Mouse (Mus musculus) forebrain, embryonic 12.5 days (tissue): Measurements from ENCODE around the gene Pdzd2. TPM values are rescaled to one million over a fixed set of nuclear protein-coding genes. Genes with fewer than 3 reads are reported as not detected.

Experiments used
- ATAC-seq: fragments of 200-750 bp; cut with Nextera tagmentation; 2 replicates; pipeline ENCODE4 v1.8.0; 2017; ENCODE audit warnings: moderate TSS enrichment; ENCODE audit not compliant: low FRiP score
- H3K27ac ChIP-seq: fragments of 300-500 bp; sonication (generic); 2 replicates; pipeline ENCODE4 v1.5.1; 2016; ENCODE audit warnings: mild to moderate bottlenecking
- H3K27me3 ChIP-seq: fragments of 300-500 bp; sonication (generic); 2 replicates; pipeline ENCODE4 v1.6.1; 2016; ENCODE audit warnings: mild to moderate bottlenecking
- H3K36me3 ChIP-seq: fragments of 300-500 bp; sonication (generic); replicated peaks from 2 replicates; pipeline ENCODE4 v1.6.1; 2016; ENCODE audit warnings: mild to moderate bottlenecking
- H3K4me1 ChIP-seq: fragments of 300-500 bp; sonication (generic); 2 replicates; pipeline ENCODE4 v1.6.1; 2016
- H3K4me2 ChIP-seq: fragments of 300-500 bp; sonication (generic); 2 replicates; pipeline ENCODE4 v1.6.1; 2016; ENCODE audit warnings: mild to moderate bottlenecking, moderate library complexity
- H3K4me3 ChIP-seq: fragments of 300-500 bp; sonication (generic); replicated peaks from 2 replicates; pipeline ENCODE4 v1.5.1; 2016; ENCODE audit warnings: mild to moderate bottlenecking
- H3K9ac ChIP-seq: fragments of 300-500 bp; sonication (generic); 2 replicates; pipeline ENCODE4 v1.6.1; 2016; ENCODE audit warnings: mild to moderate bottlenecking
- H3K9me3 ChIP-seq: fragments of 300-500 bp; sonication (generic); 2 replicates; pipeline ENCODE4 v1.6.1; 2016
- WGBS: fragments of 180-500 bp; shearing (Covaris S2); methylation state at CpG from one replicate; pipeline ENCODE4 v1.1.7; 2016; 5-methylcytosine and 5-hydroxymethylcytosine counted together
- polyA plus RNA-seq: library from polyadenylated mRNA; unstranded; fragments of >200 nt; fragmentation: Nextera tagmentation; extraction: Ambion mirVana; gene quantifications from 2 replicates; pipeline ENCODE4 v1.2.1, GENCODE M21; 2016

The Pdzd2 gene
- polyA plus RNA-seq, 1 experiment from 2014 or later = 7.3 TPM

GRCm38 (mm10) chr15:12357459-12357858 is 382.3 kb downstream of the Pdzd2 start:
- H3K27ac ChIP-seq = no peak overlapping the region
- H3K4me3 ChIP-seq = no peak overlapping the region
- no peaks in the 10 kb centered on the region for H3K9me3 ChIP-seq
- H3K4me2 ChIP-seq = no peak overlapping the region
- no peak for ATAC-seq
- no peaks in the 10 kb centered on the region for H3K27me3 ChIP-seq
- H3K36me3 ChIP-seq = peaks cover 31% of the 10 kb centered on the region
- H3K9ac ChIP-seq = no peak overlapping the region
- no peaks in the 10 kb centered on the region for H3K4me1 ChIP-seq

- peaks cover 44% of the 10 kb centered on the region for H3K36me3 ChIP-seq
- 87% methylated on average over 7 of the region's 7 CpGs for WGBS
Measured at GRCm38 (mm10) chr15:12355907-12356306, 383.8 kb downstream of the Pdzd2 start.

DNA sequence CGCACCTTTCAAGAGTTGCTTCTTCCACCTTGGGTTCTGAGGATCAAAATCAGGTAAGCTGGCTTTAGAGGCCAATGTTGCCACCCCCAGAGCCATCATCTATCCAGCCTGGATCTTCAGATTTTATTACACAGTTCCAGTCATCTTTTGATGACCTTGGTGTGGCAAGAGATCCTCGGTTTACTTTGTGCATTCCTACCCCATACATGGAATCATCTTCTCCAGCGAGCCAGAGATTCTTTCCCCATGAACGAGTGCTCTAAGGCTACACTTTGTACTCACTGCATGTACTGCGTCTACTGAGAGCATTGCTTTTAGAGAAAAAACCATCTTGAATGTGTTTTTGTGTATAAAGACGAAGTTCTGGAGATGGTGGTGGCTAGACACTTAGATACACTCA is 384.5 kb downstream of the Pdzd2 start:
- no peak for ATAC-seq
- peaks cover 44% of the 10 kb centered on the region for H3K36me3 ChIP-seq
- no peak overlapping the region for H3K4me2 ChIP-seq
- H3K9ac ChIP-seq = no peak overlapping the region
- no peaks in the 10 kb centered on the region for H3K9me3 ChIP-seq
- WGBS = 94% methylated on average over 6 of the region's 6 CpGs
- no peak overlapping the region for H3K4me3 ChIP-seq
- H3K27ac ChIP-seq = no peak overlapping the region
- H3K4me1 ChIP-seq = no peaks in the 10 kb centered on the region
- no peaks in the 10 kb centered on the region for H3K27me3 ChIP-seq

More at GRCm38 (mm10) chr15:12355907-12356306, 383.8 kb downstream of the Pdzd2 start:
- no peak for ATAC-seq
- H3K27me3 ChIP-seq = no peaks in the 10 kb centered on the region
- no peaks in the 10 kb centered on the region for H3K4me1 ChIP-seq
- H3K27ac ChIP-seq = no peak overlapping the region
- H3K4me2 ChIP-seq = no peak overlapping the region
- no peak overlapping the region for H3K9ac ChIP-seq
- no peak overlapping the region for H3K4me3 ChIP-seq
- H3K9me3 ChIP-seq = no peaks in the 10 kb centered on the region

GRCm38 (mm10) chr15:12354281-12354810 is 385.4 kb downstream of the Pdzd2 start:
- 90% methylated on average over 2 of the region's 2 CpGs for WGBS
- Histone ChIP-seq H3K9ac (no peak overlapping the region), H3K9me3 (no peaks in the 10 kb centered on the region), H3K27me3 (no peaks in the 10 kb centered on the region), H3K27ac (no peak overlapping the region), H3K4me1 (no peaks in the 10 kb centered on the region), H3K4me2 (no peak overlapping the region), H3K4me3 (no peak overlapping the region), H3K36me3 (peaks cover 52% of the 10 kb centered on the region)
- no peak for ATAC-seq

DNA sequence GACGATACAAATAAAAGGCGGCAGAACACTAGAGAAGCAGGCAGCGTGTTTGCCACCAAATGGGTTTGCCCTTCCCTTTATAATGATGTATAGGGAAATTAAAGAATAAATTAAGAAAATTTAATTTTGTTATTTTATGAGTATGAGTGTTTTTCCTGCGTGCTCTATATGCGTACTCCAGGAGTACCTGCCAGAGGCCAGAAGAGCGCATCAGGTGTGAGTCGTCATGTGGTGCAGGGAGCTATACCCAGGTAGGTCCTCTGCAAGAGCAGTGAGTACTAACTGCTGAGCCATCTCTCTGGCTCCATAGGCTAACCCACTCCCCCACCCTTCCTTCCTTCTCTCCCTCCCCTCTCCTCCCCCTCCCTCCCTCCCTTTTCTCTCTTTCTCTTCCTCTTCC is 388.3 kb downstream of the Pdzd2 start:
- no peak overlapping the region for H3K27ac ChIP-seq
- no peaks in the 10 kb centered on the region for H3K9me3 ChIP-seq
- no peak overlapping the region for H3K9ac ChIP-seq
- H3K36me3 ChIP-seq = peaks cover 57% of the 10 kb centered on the region
- no peaks in the 10 kb centered on the region for H3K4me1 ChIP-seq
- H3K27me3 ChIP-seq = no peaks in the 10 kb centered on the region
- H3K4me3 ChIP-seq = no peak overlapping the region
- ATAC-seq = no peak
- H3K4me2 ChIP-seq = no peak overlapping the region
- 96% methylated on average over 7 of the region's 7 CpGs for WGBS

GRCm38 (mm10) chr15:12349840-12350239 is 389.9 kb downstream of the Pdzd2 start:
- Histone ChIP-seq H3K4me1 (no peaks in the 10 kb centered on the region), H3K27ac (no peak overlapping the region), H3K4me3 (no peak overlapping the region), H3K27me3 (no peaks in the 10 kb centered on the region), H3K36me3 (peaks cover 50% of the 10 kb centered on the region), H3K9ac (no peak overlapping the region), H3K9me3 (no peaks in the 10 kb centered on the region), H3K4me2 (no peak overlapping the region)
- no peak for ATAC-seq
- WGBS = 96% methylated on average over 5 of the region's 5 CpGs

DNA sequence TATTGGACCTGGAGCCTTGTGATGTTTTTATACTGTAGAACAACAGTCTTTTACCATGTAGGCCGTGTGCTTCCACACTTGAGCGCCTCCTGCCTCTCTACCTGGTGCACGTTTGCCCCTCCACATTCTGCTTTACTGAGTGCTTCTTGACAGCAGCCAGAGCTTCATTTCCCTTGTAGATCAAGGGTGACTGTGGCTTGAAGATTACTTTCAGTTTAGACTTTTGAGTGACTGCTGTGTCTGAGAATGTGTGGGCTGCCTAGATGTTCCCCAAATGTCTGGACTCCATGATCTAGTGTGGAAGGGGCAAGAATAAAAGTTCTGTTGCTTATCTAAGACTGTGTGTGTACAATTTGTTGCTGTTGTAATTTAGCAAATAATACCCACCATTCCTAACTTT is 390.8 kb downstream of the Pdzd2 start:
- H3K4me3 ChIP-seq = no peak overlapping the region
- peaks cover 45% of the 10 kb centered on the region for H3K36me3 ChIP-seq
- H3K4me1 ChIP-seq = no peaks in the 10 kb centered on the region
- no peak overlapping the region for H3K9ac ChIP-seq
- H3K27ac ChIP-seq = no peak overlapping the region
- no peak overlapping the region for H3K4me2 ChIP-seq
- H3K27me3 ChIP-seq = no peaks in the 10 kb centered on the region
- no peaks in the 10 kb centered on the region for H3K9me3 ChIP-seq
- no peak for ATAC-seq
- WGBS = 88% methylated on average over 3 of the region's 3 CpGs

DNA sequence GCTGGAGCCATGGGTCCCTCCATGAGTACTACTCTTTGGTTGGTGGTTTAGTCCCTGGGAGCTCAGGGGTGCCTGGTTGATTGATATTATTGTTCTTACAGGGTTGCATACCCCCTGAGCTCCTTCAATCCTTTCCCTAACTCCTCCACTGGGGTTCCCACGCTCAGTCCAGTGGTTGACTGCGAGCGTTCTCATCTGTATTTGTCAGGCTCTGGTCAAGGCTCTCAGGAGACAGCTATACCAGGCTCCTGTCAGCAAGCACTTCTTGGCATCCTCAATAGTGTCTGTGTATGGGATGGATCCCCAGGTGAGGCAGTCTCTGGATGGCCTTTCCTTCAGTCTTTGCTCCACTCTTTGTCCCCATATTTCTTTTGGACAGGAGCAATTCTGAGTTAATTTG is 392.8 kb downstream of the Pdzd2 start:
- H3K36me3 ChIP-seq = peaks cover 32% of the 10 kb centered on the region
- 95% methylated on average over 3 of the region's 3 CpGs for WGBS

DNA sequence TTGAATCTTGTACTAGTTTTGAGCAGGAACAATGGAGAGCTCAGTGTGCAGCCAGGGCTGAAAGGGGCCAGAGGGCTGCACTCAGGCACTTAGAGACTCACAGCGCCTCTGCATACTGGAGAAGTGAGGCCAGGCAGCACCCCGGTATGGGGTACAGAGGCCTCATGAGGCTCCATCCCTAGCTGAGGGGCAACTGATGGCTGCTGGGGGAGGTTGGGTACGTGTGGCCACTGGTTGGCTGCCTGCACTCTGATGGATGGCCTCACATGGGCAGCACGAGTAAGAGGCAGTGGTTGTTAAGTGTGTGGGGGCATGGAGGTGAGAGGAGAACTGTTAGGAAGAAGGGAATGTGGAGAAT is 398.3 kb downstream of the Pdzd2 start:
- H3K4me3 ChIP-seq = no peak overlapping the region
- ATAC-seq = peak; percentile 64
- H3K27me3 ChIP-seq = no peaks in the 10 kb centered on the region
- H3K4me1 ChIP-seq = peaks cover 15% of the 10 kb centered on the region
- peaks cover 11% of the 10 kb centered on the region for H3K36me3 ChIP-seq
- H3K4me2 ChIP-seq = no peak overlapping the region
- no peak overlapping the region for H3K9ac ChIP-seq
- peak overlapping the region; percentile 43 for H3K27ac ChIP-seq
- WGBS = 8% methylated on average over 4 of the region's 4 CpGs
- no peaks in the 10 kb centered on the region for H3K9me3 ChIP-seq

More for the DNA sequence above, 392.8 kb downstream of the Pdzd2 start:
- Histone ChIP-seq H3K4me1 (peaks cover 1% of the 10 kb centered on the region; the same call in 1 of the 2 replicates), H3K27me3 (no peaks in the 10 kb centered on the region), H3K9me3 (no peaks in the 10 kb centered on the region), H3K27ac (no peak overlapping the region), H3K4me2 (no peak overlapping the region), H3K4me3 (no peak overlapping the region), H3K9ac (no peak overlapping the region)
- no peak for ATAC-seq

DNA sequence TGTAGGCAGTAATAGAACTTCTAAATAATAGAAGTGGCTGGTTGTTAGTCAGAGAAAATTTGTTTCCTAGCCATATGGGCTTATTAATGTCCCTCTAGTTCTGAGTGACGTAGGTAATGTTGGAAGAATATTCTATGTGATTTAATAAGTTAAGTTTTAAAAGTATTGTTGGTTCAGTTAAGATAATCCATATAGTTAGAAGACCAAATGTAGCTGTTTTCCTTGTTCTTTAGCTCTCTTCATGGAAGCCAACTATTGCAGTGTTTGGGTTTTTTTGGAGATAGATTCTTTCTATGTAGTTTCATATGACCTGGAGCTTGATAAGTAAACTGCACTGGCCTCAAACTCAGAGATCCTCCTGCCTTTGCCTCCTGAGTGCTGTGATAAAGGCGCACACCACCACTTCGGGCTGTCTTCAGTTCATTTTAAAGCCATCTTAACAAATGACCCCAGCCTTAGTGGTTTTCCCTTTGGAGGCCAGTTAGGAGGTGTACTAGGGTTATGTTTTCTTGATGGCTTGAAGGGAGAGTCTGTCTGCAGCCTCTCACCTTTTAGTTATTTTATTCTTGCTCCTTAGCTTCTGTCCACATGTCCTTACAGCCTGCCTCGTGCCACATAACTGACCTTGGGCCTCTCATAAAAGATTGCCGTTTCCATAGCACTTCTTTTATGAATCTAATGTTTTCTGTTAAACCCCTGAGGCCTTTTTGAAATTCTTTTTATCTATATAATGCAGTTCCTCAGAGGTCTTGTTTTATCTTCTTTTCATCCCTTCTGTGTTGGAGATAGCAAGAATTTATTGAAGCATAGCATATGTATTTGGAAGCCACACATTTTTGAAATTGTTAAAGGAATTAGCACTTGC is 399.0 kb downstream of the Pdzd2 start:
- peaks cover 15% of the 10 kb centered on the region for H3K4me1 ChIP-seq
- WGBS = 27% methylated on average over 5 of the region's 5 CpGs
- peaks cover 11% of the 10 kb centered on the region for H3K36me3 ChIP-seq
- no peak overlapping the region for H3K4me3 ChIP-seq
- H3K27ac ChIP-seq = peak overlapping the region; percentile 43; the same call in 1 of the 2 replicates
- ATAC-seq = no peak
- no peaks in the 10 kb centered on the region for H3K9me3 ChIP-seq
- H3K9ac ChIP-seq = no peak overlapping the region
- no peaks in the 10 kb centered on the region for H3K27me3 ChIP-seq
- H3K4me2 ChIP-seq = no peak overlapping the region

GRCm38 (mm10) chr15:12337779-12338137 is 402.0 kb downstream of the Pdzd2 start:
- ATAC-seq = no peak
- Histone ChIP-seq H3K4me3 (no peak overlapping the region), H3K4me2 (no peak overlapping the region), H3K27me3 (no peaks in the 10 kb centered on the region), H3K9ac (no peak overlapping the region), H3K9me3 (no peaks in the 10 kb centered on the region), H3K27ac (no peak overlapping the region), H3K4me1 (peaks cover 15% of the 10 kb centered on the region), H3K36me3 (peaks cover under 1% of the 10 kb centered on the region; the same call in 1 of the 2 replicates)
- WGBS = 76% methylated on average over 3 of the region's 3 CpGs

- Histone ChIP-seq H3K4me1 (peaks cover 15% of the 10 kb centered on the region), H3K4me3 (no peak overlapping the region), H3K36me3 (no peaks in the 10 kb centered on the region; the same call in 1 of the 2 replicates), H3K4me2 (no peak overlapping the region), H3K9me3 (no peaks in the 10 kb centered on the region), H3K9ac (no peak overlapping the region), H3K27me3 (no peaks in the 10 kb centered on the region), H3K27ac (no peak overlapping the region)
- no peak for ATAC-seq
- WGBS = 91% methylated on average over 4 of the region's 4 CpGs
Measured at GRCm38 (mm10) chr15:12337030-12337778, 402.5 kb downstream of the Pdzd2 start.
